In genomic region chr17:11780805-11781481, GRCm38 (mm10) we compare ENCODE assay signal across 17 mouse cellular contexts.
DNase-seq lines count a peak whose midpoint lies in the region; ATAC-seq and TF ChIP-seq lines count a peak whose summit lies in the region.
"Had no signal": no experiment of that assay in that cellular context is flagged by ENCODE, and none has a peak within 500 bp of the region (broad histone marks: within the 10 kb centered on the region; RNA-seq: fewer than 3 reads in every experiment).

No protein-coding gene starts in this region.

- no peak overlapping the region for H3K27ac ChIP-seq in kidney, adult 2 months (ENCODE audit: insufficient read depth, low read depth, low read length)
- no peak overlapping the region for H3K27ac ChIP-seq in thymus, adult 2 months (ENCODE audit: control insufficient read depth, insufficient read depth, low read length)
- no peak overlapping the region for H3K27ac ChIP-seq in hindbrain, embryonic 16.5 days (ENCODE audit: low read depth, low read length)
- H3K27ac ChIP-seq: embryonic facial prominence, embryonic 13.5 days; limb, embryonic 13.5 days; liver, embryonic 14.5 days had no signal

- no peak for TF ChIP-seq POLR2A in kidney, adult 2 months (IDR thresholded peaks at IDR 0.05; ENCODE audit: low read depth, low read length)
- no peak for TF ChIP-seq POLR2A in thymus, adult 2 months (IDR thresholded peaks at IDR 0.05; ENCODE audit: control insufficient read depth, extremely low read depth, insufficient read depth, low read length, poor library complexity)

- no peak overlapping the region for H3K4me2 ChIP-seq in hindbrain, embryonic 16.5 days (ENCODE audit: low read length)
- H3K4me2 ChIP-seq: embryonic facial prominence, embryonic 13.5 days; heart, embryonic 11.5 days; limb, embryonic 13.5 days had no signal

- H3K36me3 ChIP-seq in kidney, adult 2 months (ENCODE audit: control insufficient read depth, insufficient read depth, low read length), result no peaks in the 10 kb centered on the region
- no peaks in the 10 kb centered on the region for H3K36me3 ChIP-seq in thymus, adult 2 months (ENCODE audit: control insufficient read depth, insufficient read depth, low read length)
- H3K36me3 ChIP-seq in hindbrain, embryonic 16.5 days (ENCODE audit: control insufficient read depth, insufficient read depth, low read length), result no peaks in the 10 kb centered on the region
- H3K36me3 ChIP-seq: embryonic facial prominence, embryonic 13.5 days; limb, embryonic 13.5 days had no signal

- H3K27me3 ChIP-seq in kidney, adult 2 months (replicated peaks; ENCODE audit: control insufficient read depth, insufficient read depth, low read length), result no peaks in the 10 kb centered on the region
- no peaks in the 10 kb centered on the region for H3K27me3 ChIP-seq in thymus, adult 2 months (ENCODE audit: control insufficient read depth, insufficient read depth, low read length)
- no peaks in the 10 kb centered on the region for H3K27me3 ChIP-seq in hindbrain, embryonic 16.5 days (replicated peaks; ENCODE audit: control insufficient read depth, insufficient read depth, low read length)
- H3K27me3 ChIP-seq: embryonic facial prominence, embryonic 13.5 days; limb, embryonic 13.5 days had no signal

- no peak for TF ChIP-seq CTCF in kidney, adult 2 months (conservative IDR thresholded peaks at IDR 0.05; ENCODE audit: insufficient read depth, insufficient read length, low read depth, low read length)
- no peak for TF ChIP-seq CTCF in thymus, adult 2 months (IDR thresholded peaks at IDR 0.05; ENCODE audit: borderline replicate concordance, control insufficient read depth, extremely low read depth, insufficient read depth, low read length, poor library complexity)

- DNase-seq in embryo, embryonic 9.5 days (ENCODE audit: extremely low spot score), result peak; percentile 5
- peak; percentile 75 for DNase-seq in kidney, adult 2 months
- DNase-seq in kidney, postnatal 14 days, result peak; percentile 47
- no peak for DNase-seq in thymus, adult 2 months
- no peak for DNase-seq in testis, postnatal 10 days (ENCODE audit: low spot score)
- no peak for DNase-seq in ovary, postnatal 14 days (ENCODE audit: low spot score)
- DNase-seq: adrenal gland, adult 8-10 months; cerebellum, adult 11 months; forebrain, postnatal 0 days; gastrocnemius, postnatal 10 days; heart, postnatal 14 days had no signal

- H3K9ac ChIP-seq in hindbrain, embryonic 16.5 days (ENCODE audit: low read depth, low read length), result no peak overlapping the region
- H3K9ac ChIP-seq: embryonic facial prominence, embryonic 13.5 days; forebrain, postnatal 0 days; limb, embryonic 13.5 days; liver, embryonic 14.5 days had no signal

- no peak overlapping the region for H3K4me3 ChIP-seq in kidney, adult 2 months (ENCODE audit: insufficient read depth, low read depth, low read length)
- H3K4me3 ChIP-seq in thymus, adult 2 months (ENCODE audit: control insufficient read depth, insufficient read depth, low read length), result no peak overlapping the region
- H3K4me3 ChIP-seq in hindbrain, embryonic 16.5 days (ENCODE audit: low read length), result no peak overlapping the region
- H3K4me3 ChIP-seq: embryonic facial prominence, embryonic 13.5 days; limb, embryonic 13.5 days had no signal

- no peaks in the 10 kb centered on the region for H3K9me3 ChIP-seq in hindbrain, embryonic 16.5 days (ENCODE audit: control insufficient read depth, low read length)
- H3K9me3 ChIP-seq: embryonic facial prominence, embryonic 13.5 days; limb, embryonic 13.5 days had no signal

- WGBS in kidney, adult 2 months, result 25% methylated on average over 12 of the region's 12 CpGs
- 34% methylated on average over 12 of the region's 12 CpGs for WGBS in thymus, adult 2 months
- WGBS in hindbrain, embryonic 16.5 days, result 35% methylated on average over 12 of the region's 12 CpGs

- peak; percentile 44; the same call in 1 of the 2 replicates for ATAC-seq in megakaryocyte-erythroid progenitor cell, adult 5-6 weeks (replicated peaks; ENCODE audit: low FRiP score, low TSS enrichment, poor library complexity, severe bottlenecking)
- no peak for ATAC-seq in hindbrain, embryonic 16.5 days
- ATAC-seq: forebrain, postnatal 0 days had no signal

- H3K4me1 ChIP-seq in kidney, adult 2 months (ENCODE audit: control insufficient read depth, insufficient read depth, low read length), result no peaks in the 10 kb centered on the region; the same call in 1 of the 2 replicates
- H3K4me1 ChIP-seq in thymus, adult 2 months (replicated peaks; ENCODE audit: control insufficient read depth, insufficient read depth, low read length), result no peaks in the 10 kb centered on the region
- H3K4me1 ChIP-seq in hindbrain, embryonic 16.5 days (ENCODE audit: control insufficient read depth, insufficient read depth, low read depth, low read length), result no peaks in the 10 kb centered on the region; the same call in 1 of the 2 replicates
- H3K4me1 ChIP-seq: embryonic facial prominence, embryonic 13.5 days; limb, embryonic 13.5 days had no signal

Comparison
In these comparisons a context has a peak if more than half of its experiments do, and no peak if none do; other contexts are left out.
1. DNase-seq: peak in embryo, embryonic 9.5 days (single experiment), kidney, adult 2 months (single experiment) and kidney, postnatal 14 days (single experiment); none in thymus, adult 2 months (single experiment), testis, postnatal 10 days (single experiment) and ovary, postnatal 14 days (single experiment).